Mouse (Mus musculus) spleen, adult 2 months (tissue): Measurements from ENCODE around the gene Gm16503. TPM values are rescaled to one million over a fixed set of nuclear protein-coding genes. Genes with fewer than 3 reads are reported as not detected.
"Not testable (repeated sequence)": the region's sequence is repeated elsewhere in the genome, so short reads cannot be mapped to it uniquely, and the experiment has no call there.

Experiments used
- DNase-seq, 2 experiments: peaks; one replicate each; pipeline versions ENCODE4 v3.0.0 to v3.0.0-alpha.2; 2012 to 2021; ENCODE audit warnings: low spot score in 2 of 2, low read depth in 1 of 2
- H3K27ac ChIP-seq: fragments of 200-500 bp; 2 replicates; pipeline ENCODE4 v1.5.1; 2012; ENCODE audit warnings: low read length, inconsistent platforms; ENCODE audit not compliant: insufficient read depth
- H3K27me3 ChIP-seq: fragments of 200-500 bp; 2 replicates; pipeline ENCODE4 v1.6.1; 2012; ENCODE audit warnings: mild to moderate bottlenecking, moderate library complexity, low read length, inconsistent platforms; ENCODE audit not compliant: control insufficient read depth, insufficient read depth
- H3K36me3 ChIP-seq: fragments of 200-500 bp; 2 replicates; pipeline ENCODE4 v1.6.1; 2012; ENCODE audit warnings: mild to moderate bottlenecking, low read length, inconsistent platforms; ENCODE audit not compliant: control insufficient read depth, insufficient read depth
- H3K4me1 ChIP-seq: fragments of 200-500 bp; 2 replicates; pipeline ENCODE4 v1.6.1; 2011; ENCODE audit warnings: inconsistent platforms; ENCODE audit not compliant: control insufficient read depth, insufficient read depth, insufficient read length
- H3K4me3 ChIP-seq: fragments of 200-500 bp; 2 replicates; pipeline ENCODE4 v1.5.1; 2011; ENCODE audit warnings: mild to moderate bottlenecking, inconsistent platforms; ENCODE audit not compliant: insufficient read depth, insufficient read length; ENCODE audit errors: extremely low read depth
- CTCF ChIP-seq: fragments of 200-500 bp; IDR thresholded peaks from 2 replicates; pipeline ENCODE4 v1.5.1; 2011; ENCODE audit warnings: mild to moderate bottlenecking, inconsistent platforms; ENCODE audit not compliant: insufficient read depth, insufficient read length, insufficient replicate concordance; ENCODE audit errors: extremely low read depth
- POLR2A ChIP-seq: fragments of 200-500 bp; IDR thresholded peaks from 2 replicates; pipeline ENCODE4 v1.6.1; 2011; ENCODE audit warnings: low read depth, low read length, inconsistent platforms
- WGBS: fragments of 180-500 bp; shearing (Covaris S2); methylation state at CpG from one replicate; pipeline ENCODE4 v1.1.7; 2018; 5-methylcytosine and 5-hydroxymethylcytosine counted together
- polyA plus RNA-seq: library from polyadenylated mRNA; depleted of rRNA; stranded (reverse); fragments of >200 nt; gene quantifications from 2 replicates; pipeline ENCODE4 v1.2.3, GENCODE M21; 2012; rRNA removed

Gm16503 gene
- polyA plus RNA-seq, 1 experiment = not detected

DNA sequence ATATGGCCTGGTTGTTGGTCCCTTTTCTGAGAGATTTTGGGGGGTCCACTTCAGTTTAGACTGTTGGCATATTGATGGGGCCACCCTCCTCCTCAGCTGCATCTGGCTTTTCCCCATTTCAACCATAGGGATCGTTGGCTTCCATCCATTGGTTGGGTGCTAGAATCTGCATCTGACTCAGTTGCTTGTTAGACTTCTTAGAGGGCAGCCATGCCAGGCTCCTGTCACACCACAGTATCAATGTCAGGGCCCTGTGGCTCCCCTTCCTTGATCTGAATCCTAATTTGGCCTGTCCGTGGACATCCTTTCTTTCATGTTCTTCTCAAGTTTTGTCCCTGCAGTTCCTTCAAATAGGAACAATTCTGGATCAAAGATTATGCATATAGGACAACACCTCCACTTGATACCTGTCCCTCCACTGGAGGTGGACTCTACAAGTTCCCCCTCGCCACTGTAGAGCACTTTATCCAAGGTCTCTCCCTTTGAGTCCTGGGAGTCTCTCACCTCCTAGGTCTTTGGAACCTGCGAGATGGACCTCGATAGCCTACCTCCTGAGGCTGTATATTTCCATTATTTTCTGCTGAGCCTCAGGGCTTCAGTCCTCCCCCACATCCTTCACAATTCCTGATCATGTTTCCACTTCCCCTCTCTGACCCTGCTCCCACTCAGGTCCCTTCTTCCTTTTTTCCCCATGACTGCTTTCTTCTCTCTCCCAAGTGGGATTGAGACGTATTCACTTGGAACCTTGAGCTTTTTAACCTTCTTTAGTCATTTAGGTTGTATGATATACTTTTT, 25.6 kb downstream of the Gm16503 start:
- no peak for TF ChIP-seq CTCF
- TF ChIP-seq POLR2A = no peak
- Histone ChIP-seq H3K27ac (no peak overlapping the region), H3K36me3 (no peaks in the 10 kb centered on the region), H3K27me3 (no peaks in the 10 kb centered on the region), H3K4me3 (no peak overlapping the region), H3K4me1 (no peaks in the 10 kb centered on the region)
- no peak for DNase-seq
- 69% methylated on average over 6 of the region's 6 CpGs for WGBS

DNA sequence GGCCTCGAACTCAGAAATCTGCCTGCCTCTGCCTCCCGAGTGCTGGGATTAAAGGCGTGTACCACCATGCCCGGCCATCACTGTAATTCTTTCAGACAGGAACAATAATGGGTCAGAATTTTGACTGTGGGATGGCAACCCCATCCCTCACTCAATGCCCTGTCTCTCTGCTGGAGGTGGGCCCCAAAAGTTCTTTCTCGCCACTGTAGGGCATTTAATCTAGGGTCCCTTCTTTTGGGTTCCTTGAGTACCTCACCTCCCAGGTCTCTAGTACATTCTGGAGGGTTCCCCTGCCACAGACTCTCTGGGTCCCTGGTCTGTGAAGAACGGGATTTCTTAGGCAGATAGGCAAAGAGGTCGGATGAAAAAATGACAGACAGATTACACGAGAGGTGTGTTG, 31.1 kb downstream of the Gm16503 start:
- H3K4me1 ChIP-seq, H3K4me3 ChIP-seq: not testable (repeated sequence)
- 81% methylated on average over 8 of the region's 8 CpGs for WGBS

DNA sequence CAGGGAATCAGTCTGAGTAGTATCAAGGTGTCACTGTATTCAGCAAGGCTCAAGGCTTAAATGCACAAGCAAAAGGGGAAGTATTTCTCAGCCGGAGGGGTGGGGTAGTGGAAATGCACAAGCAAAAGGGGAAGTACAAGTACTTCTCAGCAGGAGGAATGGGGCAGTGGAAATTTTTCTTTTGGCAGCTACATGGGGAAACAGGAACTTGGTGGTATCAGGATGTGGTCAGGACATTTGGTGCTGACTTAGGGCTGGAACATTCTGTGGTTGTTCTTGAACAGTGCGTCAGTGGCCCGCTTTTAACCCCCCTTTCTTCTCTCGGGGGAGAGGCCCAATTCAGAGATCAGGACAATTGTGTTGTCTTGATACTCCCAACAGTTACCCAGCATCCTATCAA, 39.4 kb downstream of the Gm16503 start:
- not testable (repeated sequence) for H3K27ac ChIP-seq, H3K36me3 ChIP-seq, H3K4me1 ChIP-seq, DNase-seq, H3K27me3 ChIP-seq, H3K4me3 ChIP-seq
- 83% methylated on average over 4 of the region's 4 CpGs for WGBS

More for the DNA sequence above, 31.1 kb downstream of the Gm16503 start:
- not testable (repeated sequence) for H3K36me3 ChIP-seq, H3K27ac ChIP-seq, H3K27me3 ChIP-seq, DNase-seq

DNA sequence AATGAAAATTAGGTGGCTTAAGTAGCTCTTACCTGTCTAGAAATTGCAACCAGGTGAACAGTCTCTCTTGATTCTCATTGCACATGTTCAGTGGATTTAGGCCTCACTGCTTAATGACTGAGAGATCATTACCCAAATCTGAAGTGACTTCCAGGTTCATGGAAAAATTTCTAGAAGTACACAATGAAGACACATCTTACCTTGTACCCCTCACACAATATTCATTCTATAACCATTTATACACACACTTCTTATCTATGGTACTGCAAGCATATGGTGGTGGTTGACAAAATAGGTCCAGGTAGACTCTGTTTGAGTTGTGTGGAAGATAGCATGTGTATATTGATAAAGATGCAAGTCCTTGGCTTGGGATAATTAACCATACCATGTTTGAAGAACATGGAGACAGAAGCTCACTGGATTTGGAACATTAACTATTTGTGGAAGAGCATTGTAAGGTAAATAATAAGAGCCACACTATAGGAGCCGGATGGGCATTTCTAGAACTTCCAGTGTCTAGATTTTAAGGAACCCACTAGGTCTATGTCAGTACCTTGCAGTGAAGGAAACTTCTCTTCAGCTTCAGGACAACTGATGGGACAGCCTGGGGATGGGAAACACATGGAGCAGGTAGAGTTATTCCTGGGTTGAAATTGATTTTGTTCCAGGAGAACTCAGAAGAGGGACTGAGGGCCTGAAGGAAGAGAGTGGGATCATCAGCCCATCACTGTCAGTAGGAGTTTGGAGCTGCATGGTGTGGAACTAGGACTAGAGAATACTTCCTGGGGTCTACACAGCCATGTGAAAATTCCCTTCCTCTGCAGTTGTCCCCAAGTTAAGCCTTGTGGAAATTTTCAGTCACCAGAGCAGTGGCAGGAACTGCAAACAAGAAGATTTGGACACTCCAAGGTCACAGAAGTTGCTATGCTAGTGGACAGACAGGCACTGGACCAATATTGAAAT, 46.8 kb downstream of the Gm16503 start:
- H3K4me3 ChIP-seq = no peak overlapping the region
- 57% methylated on average over 1 of the region's 1 CpGs for WGBS
- no peaks in the 10 kb centered on the region for H3K4me1 ChIP-seq
- H3K27ac ChIP-seq = no peak overlapping the region
- H3K27me3 ChIP-seq = no peaks in the 10 kb centered on the region
- DNase-seq = no peak
- TF ChIP-seq POLR2A (no peak), CTCF (no peak)
- H3K36me3 ChIP-seq = no peaks in the 10 kb centered on the region

Other genes starting within 250 kb of the Gm16503 start
- gene Zfp988, start 234.5 kb upstream of the Gm16503 start, polyA plus RNA-seq = not detected in 2 replicates
- gene Zfp978, start 178.9 kb upstream of the Gm16503 start, polyA plus RNA-seq = not detected in 2 replicates
- not detected in 2 replicates for gene Zfp982, start 47.8 kb upstream of the Gm16503 start, polyA plus RNA-seq
- not detected in 2 replicates for gene Zfp985, start 13.1 kb downstream of the Gm16503 start, polyA plus RNA-seq
- gene Zfp979, start 102.3 kb downstream of the Gm16503 start, polyA plus RNA-seq = 0.16 TPM in 1 of 2 replicates, not detected in the other
- gene Zfp534, start 162.3 kb downstream of the Gm16503 start, polyA plus RNA-seq = 0.02 TPM in 1 of 2 replicates, not detected in the other